Mouse (Mus musculus) adrenal gland, postnatal 0 days (tissue): ENCODE results near the gene Pdcl2. TPM values are rescaled to one million over a fixed set of nuclear protein-coding genes. Genes with fewer than 3 reads are reported as not detected.

ENCODE experiments used
- polyA plus RNA-seq: library from polyadenylated mRNA; unstranded; fragments of >200 nt; fragmentation: Nextera tagmentation; extraction: Ambion mirVana; gene quantifications from 2 replicates; pipeline ENCODE4 v1.2.1, GENCODE M21; 2015

The Pdcl2 gene
- polyA plus RNA-seq, result not detected in 2 replicates

DNA sequence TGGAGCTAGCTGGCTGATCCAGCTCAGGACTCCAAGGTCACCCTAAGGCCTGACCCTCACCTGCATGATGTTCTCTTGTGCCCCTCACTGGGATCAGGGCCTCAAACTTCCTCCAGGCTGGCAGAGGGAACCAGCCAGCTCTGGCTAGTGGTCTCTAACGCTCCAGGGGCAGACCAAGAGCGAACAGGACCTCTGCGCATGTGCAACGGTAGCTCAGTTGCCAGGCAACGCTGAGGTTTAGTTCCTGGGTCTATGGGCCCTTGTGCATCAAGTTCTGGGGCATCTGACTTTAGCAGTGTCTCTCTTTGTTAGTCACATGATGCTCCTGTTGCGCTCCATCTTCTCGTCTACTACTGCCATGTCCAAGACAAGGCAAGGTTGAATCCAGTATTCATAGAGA lies at the start of gene Pdcl2:
Gene Pdcl2, minus strand, starts transcription at position 204 of the 400 bp plus-strand sequence.

DNA sequence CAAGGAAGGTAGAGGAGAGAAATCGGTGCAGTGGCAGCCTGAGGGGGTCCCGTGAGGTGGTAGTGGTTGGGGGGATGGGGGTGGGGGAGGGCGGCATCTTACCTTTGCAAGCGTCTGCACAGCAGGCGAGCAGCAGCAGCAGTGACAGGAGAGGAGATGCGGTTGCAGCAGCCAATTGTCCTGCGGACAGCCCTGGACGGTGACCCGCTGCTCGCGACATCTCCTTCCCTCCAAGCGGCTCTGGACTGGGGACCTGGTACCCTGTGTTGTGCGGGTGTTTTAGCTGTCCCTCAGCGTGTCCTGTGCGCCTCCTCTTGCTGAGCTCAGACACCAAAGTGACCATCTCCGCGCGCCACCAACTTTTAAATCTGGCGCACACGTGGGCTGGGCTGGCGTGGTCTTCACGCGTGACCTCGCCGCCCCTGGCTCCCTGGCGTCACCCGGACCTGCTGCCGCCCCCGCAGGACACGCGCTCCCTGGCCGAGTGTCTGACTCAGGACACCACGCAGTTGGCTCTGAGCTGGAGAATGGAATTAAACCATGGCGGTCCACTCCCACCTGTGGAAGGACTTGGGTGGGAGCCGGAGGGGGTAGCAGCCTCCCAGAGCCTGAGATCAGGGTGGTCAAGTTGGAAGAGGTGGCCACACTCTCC lies 32.6 kb upstream of the Pdcl2 start, which contains the start of gene Nmu:
Gene Nmu, minus strand, starts transcription at position 336 of the 652 bp plus-strand sequence.

GRCm38 (mm10) chr5:76304452-76305341 lies 26.3 kb downstream of the Pdcl2 start, which contains the start of gene Clock:
Gene Clock (minus strand): TSS chr5:76304792.

Other genes with a start within 250 kb of the Pdcl2 start
- 27.6 and 36.7 TPM in 2 replicates for gene Srd5a3, start 190.9 kb downstream of the Pdcl2 start, polyA plus RNA-seq
- 104 and 132 TPM in 2 replicates for gene Tmem165, start 147.3 kb downstream of the Pdcl2 start, polyA plus RNA-seq
- 5.6 and 10.4 TPM in 2 replicates for gene Clock, start 26.4 kb downstream of the Pdcl2 start, polyA plus RNA-seq
- gene Nmu, start 32.6 kb upstream of the Pdcl2 start, polyA plus RNA-seq, result 0.36 TPM in 1 of 2 replicates, not detected in the other
- gene Gm7271, start 152.9 kb upstream of the Pdcl2 start, polyA plus RNA-seq, result not detected in 2 replicates
- 17.8 and 26.2 TPM in 2 replicates for gene Exoc1, start 198.2 kb upstream of the Pdcl2 start, polyA plus RNA-seq